Mouse (Mus musculus) kidney, embryonic 14.5 days (tissue): ENCODE results near the gene Kdm1b. TPM values are rescaled to one million over a fixed set of nuclear protein-coding genes. Genes with fewer than 3 reads are reported as not detected.

Experiments
- ATAC-seq: fragments of 200-750 bp; cut with Nextera tagmentation; 2 replicates; pipeline ENCODE4 v1.8.0; 2017; ENCODE audit warnings: moderate number of reproducible peaks, mild to moderate bottlenecking, moderate TSS enrichment, moderate library complexity; ENCODE audit not compliant: low FRiP score, low TSS enrichment
- H3K27ac ChIP-seq: fragments of 300-500 bp; sonication (generic); 2 replicates; pipeline ENCODE4 v1.5.1; 2014; ENCODE audit warnings: low read depth, mild to moderate bottlenecking, low read length, moderate library complexity, mixed read lengths
- H3K27me3 ChIP-seq: fragments of 300-500 bp; sonication (generic); 2 replicates; pipeline ENCODE4 v1.6.1; 2014; ENCODE audit warnings: mild to moderate bottlenecking, low read length; ENCODE audit not compliant: control insufficient read depth, insufficient read depth
- H3K36me3 ChIP-seq: fragments of 300-500 bp; sonication (generic); 2 replicates; pipeline ENCODE4 v1.6.1; 2014; ENCODE audit warnings: low read length, mixed read lengths; ENCODE audit not compliant: control insufficient read depth, insufficient read depth
- H3K4me1 ChIP-seq: fragments of 300-500 bp; sonication (generic); 2 replicates; pipeline ENCODE4 v1.6.1; 2014; ENCODE audit warnings: low read length, mixed read lengths; ENCODE audit not compliant: control insufficient read depth, insufficient read depth
- H3K4me2 ChIP-seq: fragments of 300-500 bp; sonication (generic); replicated peaks from 2 replicates; pipeline ENCODE4 v1.6.1; 2014; ENCODE audit warnings: low read depth, mild to moderate bottlenecking, low read length
- H3K4me3 ChIP-seq: fragments of 300-500 bp; sonication (generic); 2 replicates; pipeline ENCODE4 v1.5.1; 2014; ENCODE audit warnings: mild to moderate bottlenecking, low read length
- H3K9ac ChIP-seq: fragments of 300-500 bp; sonication (generic); 2 replicates; pipeline ENCODE4 v1.6.1; 2014; ENCODE audit warnings: low read depth, mild to moderate bottlenecking, low read length, moderate library complexity
- H3K9me3 ChIP-seq: fragments of 300-500 bp; sonication (generic); 2 replicates; pipeline ENCODE4 v1.6.1; 2016; ENCODE audit warnings: low read length; ENCODE audit not compliant: control insufficient read depth
- WGBS: fragments of 180-500 bp; shearing (Covaris S2); extraction: QIAGEN DNeasy Blood & Tissue Kit; methylation state at CpG from one replicate; pipeline ENCODE4 v1.1.7; 2014; 5-methylcytosine and 5-hydroxymethylcytosine counted together
- polyA plus RNA-seq: library from polyadenylated mRNA; unstranded; fragments of >200 nt; fragmentation: Nextera tagmentation; extraction: Ambion mirVana; gene quantifications from 2 replicates; pipeline ENCODE4 v1.2.1, GENCODE M21; 2014

The Kdm1b gene
- polyA plus RNA-seq, 1 experiment from 2014 or later: 12.1 TPM

DNA sequence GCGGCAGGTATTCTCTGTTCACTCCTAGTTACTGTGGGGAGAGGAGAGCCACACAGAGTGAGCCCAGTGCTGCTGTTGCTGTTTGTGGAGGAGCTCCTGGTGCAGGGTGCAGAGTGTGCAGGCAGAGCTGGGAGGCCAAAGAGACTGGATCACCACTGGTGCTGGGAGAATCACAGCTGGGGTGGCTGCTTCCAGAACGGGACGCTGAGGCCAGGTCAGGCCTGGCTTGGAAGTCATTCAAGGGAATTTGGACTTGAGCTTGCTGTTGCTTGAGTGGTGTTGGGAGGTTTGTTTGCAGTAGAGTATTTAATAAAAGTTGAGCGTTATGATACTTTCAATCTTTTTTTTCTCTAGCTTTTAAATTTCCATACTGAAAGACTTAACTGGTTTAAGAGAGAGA, 4.7 kb downstream of the Kdm1b start:
- no peaks in the 10 kb centered on the region for H3K9me3 ChIP-seq
- H3K9ac ChIP-seq: no peak overlapping the region
- peaks cover 12% of the 10 kb centered on the region for H3K36me3 ChIP-seq
- WGBS: 89% methylated on average over 4 of the region's 4 CpGs
- no peak for ATAC-seq
- H3K4me1 ChIP-seq: 0 out of 2 replicates have a peak, but pooled peaks cover 6% of the 10 kb centered on the region
- no peaks in the 10 kb centered on the region for H3K27me3 ChIP-seq
- no peak overlapping the region for H3K4me2 ChIP-seq
- H3K27ac ChIP-seq: no peak overlapping the region
- H3K4me3 ChIP-seq: no peak overlapping the region

DNA sequence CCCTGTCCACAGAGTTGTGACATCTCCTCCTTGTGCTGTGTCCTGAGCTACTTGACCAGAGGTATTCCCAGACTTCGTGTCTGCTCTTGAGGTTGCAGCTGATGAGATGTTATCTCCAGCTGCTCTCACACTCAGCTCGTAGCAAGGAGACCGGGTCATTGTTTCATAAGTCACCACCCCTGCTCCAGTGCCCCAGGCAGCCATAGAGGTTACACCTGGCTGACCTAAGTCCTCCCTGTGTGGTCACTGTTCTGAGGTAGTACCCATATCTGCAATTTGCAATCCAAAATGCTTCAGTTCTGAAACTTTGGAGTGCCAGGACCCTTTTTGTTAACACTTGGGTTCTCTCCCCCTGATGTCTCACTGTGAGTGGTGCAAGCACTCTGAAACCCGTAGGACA, 6.7 kb downstream of the Kdm1b start:
- no peak for ATAC-seq
- H3K9me3 ChIP-seq: no peaks in the 10 kb centered on the region
- 67% methylated on average over 4 of the region's 4 CpGs for WGBS
- H3K4me3 ChIP-seq: no peak overlapping the region
- H3K36me3 ChIP-seq: peaks cover 17% of the 10 kb centered on the region
- H3K4me2 ChIP-seq: no peak overlapping the region
- no peaks in the 10 kb centered on the region for H3K27me3 ChIP-seq
- no peaks in the 10 kb centered on the region for H3K4me1 ChIP-seq
- no peak overlapping the region for H3K9ac ChIP-seq
- no peak overlapping the region for H3K27ac ChIP-seq

- Histone ChIP-seq H3K4me1 (no peaks in the 10 kb centered on the region), H3K4me2 (no peak overlapping the region), H3K9me3 (no peaks in the 10 kb centered on the region), H3K9ac (no peak overlapping the region), H3K36me3 (peaks cover 18% of the 10 kb centered on the region), H3K27me3 (no peaks in the 10 kb centered on the region), H3K4me3 (no peak overlapping the region), H3K27ac (no peak overlapping the region)
- ATAC-seq: no peak
- WGBS: 85% methylated on average over 10 of the region's 10 CpGs
Measured at GRCm38 (mm10) chr13:47053971-47054370, 10.7 kb downstream of the Kdm1b start.

GRCm38 (mm10) chr13:47056126-47056525, 12.8 kb downstream of the Kdm1b start:
- Histone ChIP-seq H3K4me1 (no peaks in the 10 kb centered on the region), H3K27me3 (no peaks in the 10 kb centered on the region), H3K36me3 (peaks cover 21% of the 10 kb centered on the region), H3K9me3 (no peaks in the 10 kb centered on the region), H3K27ac (no peak overlapping the region), H3K4me3 (no peak overlapping the region), H3K4me2 (no peak overlapping the region), H3K9ac (no peak overlapping the region)
- 91% methylated on average over 11 of the region's 11 CpGs for WGBS
- no peak for ATAC-seq

GRCm38 (mm10) chr13:47056781-47057180, 13.5 kb downstream of the Kdm1b start:
- H3K27ac ChIP-seq: no peak overlapping the region
- no peaks in the 10 kb centered on the region for H3K4me1 ChIP-seq
- 93% methylated on average over 5 of the region's 5 CpGs for WGBS
- no peak overlapping the region for H3K9ac ChIP-seq
- no peak overlapping the region for H3K4me2 ChIP-seq
- no peak for ATAC-seq
- H3K4me3 ChIP-seq: no peak overlapping the region
- no peaks in the 10 kb centered on the region for H3K9me3 ChIP-seq
- no peaks in the 10 kb centered on the region for H3K27me3 ChIP-seq
- H3K36me3 ChIP-seq: peaks cover 19% of the 10 kb centered on the region

- Histone ChIP-seq H3K27ac (no peak overlapping the region), H3K4me1 (no peaks in the 10 kb centered on the region), H3K27me3 (no peaks in the 10 kb centered on the region), H3K4me3 (no peak overlapping the region), H3K9me3 (no peaks in the 10 kb centered on the region), H3K36me3 (peaks cover 24% of the 10 kb centered on the region; the same call in 1 of the 2 replicates), H3K9ac (no peak overlapping the region), H3K4me2 (no peak overlapping the region)
- ATAC-seq: no peak
- WGBS: 95% methylated on average over 17 of the region's 17 CpGs
Measured at GRCm38 (mm10) chr13:47062756-47063155, 19.5 kb downstream of the Kdm1b start.

DNA sequence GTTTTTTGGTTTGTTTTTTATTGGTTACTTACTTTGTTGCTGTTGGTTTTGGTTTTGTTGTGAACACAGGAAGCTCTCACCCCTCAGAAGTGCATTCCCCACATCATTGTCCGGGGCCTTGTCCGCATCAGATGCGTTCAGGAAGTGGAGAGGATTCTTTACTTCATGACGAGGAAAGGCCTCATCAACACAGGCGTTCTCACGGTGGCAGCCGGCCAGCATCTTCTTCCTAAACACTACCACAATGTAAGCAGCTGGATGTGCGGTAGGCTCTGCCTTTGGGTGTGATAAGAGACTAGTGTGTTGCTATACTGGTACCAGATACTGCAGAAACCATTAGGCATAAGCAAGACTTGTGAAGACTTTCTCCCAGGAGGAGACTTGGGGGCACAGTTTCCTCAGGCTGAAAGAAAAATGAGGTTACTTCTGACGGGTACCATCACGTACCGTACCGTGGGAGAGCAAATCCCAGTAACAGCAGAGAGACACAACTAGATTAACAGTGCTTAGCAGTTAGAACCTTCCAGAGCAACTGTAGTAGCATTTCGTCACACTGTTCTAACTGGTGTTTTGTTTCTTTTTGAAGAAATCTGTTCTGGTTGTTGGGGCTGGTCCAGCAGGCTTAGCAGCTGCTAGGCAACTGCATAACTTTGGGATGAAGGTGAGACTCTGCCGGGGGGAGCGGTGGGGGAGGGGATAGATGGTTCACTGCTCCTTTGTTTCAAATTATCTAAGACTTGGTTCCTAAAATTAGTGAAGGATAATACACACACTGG, 20.9 kb downstream of the Kdm1b start:
- Histone ChIP-seq H3K27me3 (no peaks in the 10 kb centered on the region), H3K36me3 (peaks cover 21% of the 10 kb centered on the region; the same call in 1 of the 2 replicates), H3K9ac (no peak overlapping the region), H3K4me1 (no peaks in the 10 kb centered on the region), H3K4me3 (no peak overlapping the region), H3K27ac (no peak overlapping the region), H3K9me3 (no peaks in the 10 kb centered on the region), H3K4me2 (no peak overlapping the region)
- ATAC-seq: no peak
- 80% methylated on average over 15 of the region's 15 CpGs for WGBS

DNA sequence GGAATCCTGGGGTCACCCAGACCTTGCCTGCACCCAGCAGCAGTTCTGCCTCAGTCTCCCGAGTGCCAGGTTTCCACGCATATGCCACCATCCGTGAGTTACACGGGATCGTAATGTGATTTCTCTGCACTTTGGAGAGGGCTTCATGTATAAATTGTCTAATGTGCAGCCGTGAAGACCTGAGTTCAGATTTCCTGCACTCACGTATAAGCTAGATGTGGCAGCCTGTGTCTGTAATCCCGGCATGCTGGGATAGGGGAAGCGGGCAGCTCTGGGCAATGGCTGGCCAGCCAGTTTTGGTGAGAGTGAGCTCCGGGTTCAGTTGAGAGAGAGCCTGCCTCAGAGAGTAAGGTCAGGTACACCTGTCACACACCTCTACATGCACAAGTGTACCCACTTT, 23.2 kb downstream of the Kdm1b start:
- H3K27ac ChIP-seq: no peak overlapping the region
- H3K36me3 ChIP-seq: peaks cover 12% of the 10 kb centered on the region; the same call in 1 of the 2 replicates
- no peaks in the 10 kb centered on the region for H3K9me3 ChIP-seq
- H3K4me1 ChIP-seq: no peaks in the 10 kb centered on the region
- no peaks in the 10 kb centered on the region for H3K27me3 ChIP-seq
- no peak overlapping the region for H3K4me2 ChIP-seq
- WGBS: 90% methylated on average over 10 of the region's 10 CpGs
- H3K4me3 ChIP-seq: no peak overlapping the region
- no peak overlapping the region for H3K9ac ChIP-seq
- ATAC-seq: no peak

GRCm38 (mm10) chr13:47067001-47067400, 23.7 kb downstream of the Kdm1b start:
- Histone ChIP-seq H3K9ac (no peak overlapping the region), H3K4me3 (no peak overlapping the region), H3K9me3 (no peaks in the 10 kb centered on the region), H3K36me3 (peaks cover 16% of the 10 kb centered on the region), H3K27ac (no peak overlapping the region), H3K27me3 (no peaks in the 10 kb centered on the region), H3K4me1 (no peaks in the 10 kb centered on the region), H3K4me2 (no peak overlapping the region)
- WGBS: 92% methylated on average over 6 of the region's 6 CpGs
- ATAC-seq: no peak
